Mouse (Mus musculus): Measurements from ENCODE around the gene Calm3.

- TF ChIP-seq CTCF (conservative IDR thresholded peaks at IDR 0.05; ENCODE audit: low read length) = 0 out of 2 replicates have a peak, but pooled peaks have one; percentile 0
- no peak for TF ChIP-seq NANOG (IDR thresholded peaks at IDR 0.05; ENCODE audit: borderline replicate concordance, low read length)
- no peak for TF ChIP-seq POU5F1 (IDR thresholded peaks at IDR 0.05; ENCODE audit: borderline replicate concordance, low read length)
Measured at GRCm38 (mm10) chr7:16892352-16892730, 31.6 kb downstream of the Calm3 start.

All from E14TG2a.4 (cell line).